Comparison of ENCODE assay signal across 9 mouse cellular contexts in genomic region chr5:112335473-112335872, GRCm38 (mm10). TPM values are rescaled to one million over a fixed set of nuclear protein-coding genes. Genes with fewer than 3 reads are reported as not detected.
DNase-seq lines count a peak whose midpoint lies in the region; ATAC-seq and TF ChIP-seq lines count a peak whose summit lies in the region.
"Had no signal": no experiment of that assay in that cellular context is flagged by ENCODE, and none has a peak within 500 bp of the region (broad histone marks: within the 10 kb centered on the region; RNA-seq: fewer than 3 reads in every experiment).

No protein-coding gene starts in this region.

- DNase-seq in gastrocnemius, adult 2 months, result peak; percentile 57
- no peak for DNase-seq in gastrocnemius, postnatal 36 days
- DNase-seq in B cell, adult 2 months, result peak; percentile 76 to 79
- DNase-seq in forelimb bud, embryonic 11.5 days (ENCODE audit: low read depth, low spot score), result peak; percentile 41
- peak; percentile 58 for DNase-seq in left cerebral cortex, postnatal 4 days
- DNase-seq in thymus, postnatal 10 days (ENCODE audit: low spot score in 2 of 2), result peak; percentile 25 to 54

- no peak overlapping the region for H3K4me3 ChIP-seq in gastrocnemius, adult 2 months
- H3K4me3 ChIP-seq in bone marrow, adult 2 months (replicated peaks; ENCODE audit: control insufficient read depth, low read depth, low read length), result no peak overlapping the region

- peak; percentile 84 for TF ChIP-seq CTCF in gastrocnemius, adult 2 months (IDR thresholded peaks at IDR 0.05)
- TF ChIP-seq CTCF in bone marrow, adult 2 months (IDR thresholded peaks at IDR 0.05; ENCODE audit: control insufficient read depth, insufficient read depth, low read length), result peak; percentile 80

- H3K27ac ChIP-seq in gastrocnemius, adult 2 months, result no peak overlapping the region
- H3K27ac ChIP-seq in bone marrow, adult 2 months (ENCODE audit: control insufficient read depth, insufficient read depth, low read depth, low read length, poor library complexity), result no peak overlapping the region

- peak; percentile 36; the same call in 1 of the 2 replicates for ATAC-seq in monocyte, adult 5-6 weeks (replicated peaks; ENCODE audit: insufficient number of reproducible peaks, low FRiP score, low TSS enrichment, poor library complexity, severe bottlenecking)

- intact Hi-C loops in gastrocnemius, adult 2 months (cut with DNase I), result loop anchor here (1.0 kb wide), 1 partner anchor 95 kb away; no protein-coding TSS in a partner anchor
- intact Hi-C loops in gastrocnemius, postnatal 36 days (cut with DNase I), result loop anchor here (1.0 kb wide), 1 partner anchor 95 kb away; no protein-coding TSS in a partner anchor
- intact Hi-C loops in left cerebral cortex, postnatal 4 days (cut with DNase I), result loop anchor here (5.0 to 10.0 kb wide), 2 partner anchors 89 to 93 kb away; no protein-coding TSS in a partner anchor

- H3K4me1 ChIP-seq in bone marrow, adult 2 months (ENCODE audit: control insufficient read depth, insufficient read depth, low read length), result no peaks in the 10 kb centered on the region

- 62% methylated on average over 2 of the region's 2 CpGs for WGBS in bone marrow, adult 2 months

- TF ChIP-seq POLR2A in bone marrow, adult 2 months (IDR thresholded peaks at IDR 0.05; ENCODE audit: borderline replicate concordance, control insufficient read depth, low read depth, low read length), result no peak

RNA-seq across cellular contexts. Expression of gene Srrd, which starts 7.4 kb away (rescaled TPM):
- 1 to 10 TPM; 4.2 to 5.6 TPM for total RNA-seq in gastrocnemius, adult 2 months (2021)
- 1 to 10 TPM; 2.8 to 3.4 TPM for total RNA-seq in gastrocnemius, postnatal 36 days (2021)
- polyA plus RNA-seq in bone marrow, adult 2 months (2011; ENCODE audit: insufficient read depth, insufficient read length, low replicate concordance, missing spikeins), result 8.0 and 14.1 TPM in 2 replicates
- 10 to 100 TPM; 30.7 to 34.4 TPM for total RNA-seq in left cerebral cortex, postnatal 4 days (2021)
- 11.1 to 14.9 TPM (median 12.8 TPM) in 3 replicates for total RNA-seq in monocyte, adult 5-6 weeks (2017)

RNA-seq across cellular contexts. Expression of gene Hps4, which starts 7.4 kb away (rescaled TPM):
- total RNA-seq in gastrocnemius, adult 2 months (2021), result 1 to 10 TPM; 4.3 to 6.3 TPM
- 1 to 10 TPM; 3.8 to 4.2 TPM for total RNA-seq in gastrocnemius, postnatal 36 days (2021)
- 18.8 and 42.4 TPM in 2 replicates for polyA plus RNA-seq in bone marrow, adult 2 months (2011; ENCODE audit: insufficient read depth, insufficient read length, low replicate concordance, missing spikeins)
- 10 to 100 TPM; 32.6 to 32.8 TPM for total RNA-seq in left cerebral cortex, postnatal 4 days (2021)
- total RNA-seq in monocyte, adult 5-6 weeks (2017), result 9.6 to 16.9 TPM (median 14.4 TPM) in 3 replicates

RNA-seq across cellular contexts. Expression of gene Tfip11, which starts 9.3 kb away (rescaled TPM):
- total RNA-seq in gastrocnemius, adult 2 months (2021), result 10 to 100 TPM; 10.6 to 15.5 TPM
- 10 to 100 TPM; 12.0 to 12.4 TPM for total RNA-seq in gastrocnemius, postnatal 36 days (2021)
- polyA plus RNA-seq in bone marrow, adult 2 months (2011; ENCODE audit: insufficient read depth, insufficient read length, low replicate concordance, missing spikeins), result 10.2 and 20.3 TPM in 2 replicates
- total RNA-seq in left cerebral cortex, postnatal 4 days (2021), result 10 to 100 TPM; 33.2 to 34.9 TPM
- 30.1 to 62.0 TPM (median 39.9 TPM) in 3 replicates for total RNA-seq in monocyte, adult 5-6 weeks (2017)

RNA-seq across cellular contexts. Expression of gene Gm6583, which starts 20.4 kb away (rescaled TPM):
- not detected for total RNA-seq in gastrocnemius, adult 2 months (2021)
- total RNA-seq in gastrocnemius, postnatal 36 days (2021), result not detected
- not detected in 2 replicates for polyA plus RNA-seq in bone marrow, adult 2 months (2011; ENCODE audit: insufficient read depth, insufficient read length, low replicate concordance, missing spikeins)
- not detected for total RNA-seq in left cerebral cortex, postnatal 4 days (2021)
- 0.43 to 0.58 TPM in 2 of 3 replicates, not detected in the other for total RNA-seq in monocyte, adult 5-6 weeks (2017)
- total RNA-seq: layer of hippocampus, adult 18-20 months had no signal

RNA-seq across cellular contexts. Expression of gene Tpst2, which starts 59.0 kb away (rescaled TPM):
- 10 to 100 TPM; 12.6 to 25.4 TPM for total RNA-seq in gastrocnemius, adult 2 months (2021)
- total RNA-seq in gastrocnemius, postnatal 36 days (2021), result 10 to 100 TPM; 14.4 to 17.0 TPM
- 27.4 and 43.3 TPM in 2 replicates for polyA plus RNA-seq in bone marrow, adult 2 months (2011; ENCODE audit: insufficient read depth, insufficient read length, low replicate concordance, missing spikeins)
- 10 to 100 TPM; 25.5 to 28.8 TPM for total RNA-seq in left cerebral cortex, postnatal 4 days (2021)
- total RNA-seq in monocyte, adult 5-6 weeks (2017), result 60.8 to 104 TPM (median 99.4 TPM) in 3 replicates

Comparison
In these comparisons a context has a peak if more than half of its experiments do, and no peak if none do; other contexts are left out.
1. DNase-seq: peak in gastrocnemius, adult 2 months (single experiment), B cell, adult 2 months (2 of 2), forelimb bud, embryonic 11.5 days (single experiment), left cerebral cortex, postnatal 4 days (single experiment) and thymus, postnatal 10 days (2 of 2); none in gastrocnemius, postnatal 36 days (0 of 2).